Mouse (Mus musculus) ovary, postnatal 10 days (tissue): ENCODE measurements around the gene Tradd.
A peak's percentile ranks its signal among the peaks of the same experiment; 100 is the strongest.

ENCODE experiments used
- DNase-seq: peaks from one replicate; pipeline ENCODE4 v3.0.0; 2022; ENCODE audit warnings: low spot score

Tradd gene

GRCm38 (mm10) chr8:105264024-105264982, at the start of gene Tradd, which contains the start of gene Fbxl8:
Gene Tradd (minus strand): TSS chr8:105264609.
Gene Fbxl8 (plus strand): TSS chr8:105264648.
- DNase-seq: peak; percentile 38

GRCm38 (mm10) chr8:105313622-105314402, 49.4 kb upstream of the Tradd start:
- no peak for DNase-seq

GRCm38 (mm10) chr8:105312891-105313481, 48.6 kb upstream of the Tradd start:
- DNase-seq: no peak

- no peak for DNase-seq
Measured at GRCm38 (mm10) chr8:105311718-105312117, 47.3 kb upstream of the Tradd start.

DNA sequence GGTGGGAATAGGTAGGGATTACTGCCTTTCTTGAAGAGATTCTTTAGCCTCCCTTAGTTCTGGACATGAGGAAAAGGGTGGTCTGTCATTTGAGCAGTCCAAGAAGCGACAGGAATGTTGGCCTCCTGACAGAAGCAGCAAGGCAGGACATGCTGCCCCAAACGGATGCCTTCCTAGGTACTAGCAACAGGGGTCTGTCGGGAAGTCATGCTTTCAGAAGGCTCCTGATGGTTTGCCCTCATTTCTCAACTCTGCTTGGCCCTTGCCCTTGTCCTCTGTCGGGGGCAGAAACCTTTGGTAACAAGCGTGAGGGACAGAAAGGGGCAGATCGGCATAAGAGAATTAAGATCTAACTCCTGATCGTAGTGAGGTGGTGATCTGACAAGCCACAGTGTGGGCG, 45.7 kb upstream of the Tradd start:
- DNase-seq: no peak

- no peak for DNase-seq
Measured at GRCm38 (mm10) chr8:105309142-105309847, 44.9 kb upstream of the Tradd start.

GRCm38 (mm10) chr8:105308428-105308827, 44.0 kb upstream of the Tradd start:
- DNase-seq: no peak

GRCm38 (mm10) chr8:105307670-105308069, 43.3 kb upstream of the Tradd start:
- DNase-seq: no peak

- DNase-seq: no peak
Measured at GRCm38 (mm10) chr8:105306146-105306691, 41.8 kb upstream of the Tradd start.

GRCm38 (mm10) chr8:105305211-105306145, 41.1 kb upstream of the Tradd start, which contains the start of gene Elmo3:
Gene Elmo3 (plus strand): TSS chr8:105305601.
- DNase-seq: peak; percentile 42

- DNase-seq: no peak
Measured at GRCm38 (mm10) chr8:105304325-105305210, 40.2 kb upstream of the Tradd start.

DNA sequence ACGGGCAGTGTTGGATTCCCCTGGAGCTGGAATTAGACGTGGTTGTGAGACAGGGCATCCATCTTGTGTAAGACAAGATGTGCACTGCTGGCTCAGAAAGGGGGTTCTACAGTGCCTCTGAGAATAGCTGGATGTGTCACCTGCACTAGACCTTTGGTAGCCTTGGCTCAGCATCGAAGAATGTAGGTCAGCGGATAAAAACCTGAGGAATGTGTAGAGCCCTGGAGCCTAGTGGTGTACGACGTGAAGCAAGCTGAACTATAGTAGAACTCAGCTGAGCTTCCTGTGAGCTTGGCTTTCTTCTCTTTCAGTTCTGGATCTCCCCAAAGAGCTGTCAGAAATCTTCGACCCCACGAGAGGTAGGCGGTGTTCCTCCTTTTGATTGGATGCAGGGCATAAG, 39.5 kb upstream of the Tradd start:
- DNase-seq: no peak

GRCm38 (mm10) chr8:105303396-105303795, 39.0 kb upstream of the Tradd start:
- DNase-seq: no peak

- DNase-seq: no peak
Measured at GRCm38 (mm10) chr8:105299962-105300361, 35.6 kb upstream of the Tradd start.

GRCm38 (mm10) chr8:105298351-105299252, 34.2 kb upstream of the Tradd start:
- no peak for DNase-seq

GRCm38 (mm10) chr8:105297511-105298192, 33.2 kb upstream of the Tradd start, which contains the start of gene E2f4:
Gene E2f4 (plus strand): TSS chr8:105297663.
- DNase-seq: peak; percentile 60

DNA sequence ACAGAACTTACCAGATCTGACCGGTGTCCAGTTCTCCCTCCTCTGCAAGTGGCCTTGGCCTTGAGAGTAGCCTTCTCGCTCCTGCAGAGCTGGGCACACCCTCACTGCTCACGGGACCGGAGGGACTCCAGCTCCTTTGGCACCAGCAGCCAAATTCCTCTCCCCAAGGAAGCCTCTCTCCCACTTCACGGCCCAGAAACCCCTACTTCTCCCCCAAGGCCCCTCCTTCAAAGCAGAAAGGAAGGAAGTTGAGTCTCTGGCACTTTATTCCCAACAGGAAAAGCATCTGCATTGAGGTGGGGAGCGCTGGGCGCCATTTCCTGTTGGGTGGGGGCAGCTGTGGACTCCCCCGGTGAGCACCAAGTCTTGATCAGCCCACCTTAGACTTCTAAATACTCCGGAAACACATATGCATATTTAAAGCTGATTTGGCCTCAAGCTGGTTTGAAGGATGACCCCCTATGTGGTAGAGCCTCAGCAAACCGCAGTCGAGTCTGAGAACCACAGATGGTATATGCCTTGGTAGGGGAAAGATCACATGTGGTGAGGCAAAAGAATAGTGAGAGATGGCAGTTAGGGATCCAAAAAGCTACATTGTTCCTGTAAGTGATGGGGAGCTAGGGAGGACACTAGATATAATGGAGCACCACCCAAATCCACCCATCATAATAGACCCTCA, 31.6 kb upstream of the Tradd start, which contains the start of gene Exoc3l:
TSS of gene Exoc3l (minus strand) at position 207 of the 679 bp plus-strand sequence.
- no peak for DNase-seq
